Mouse (Mus musculus) liver, embryonic 14.5 days (tissue): ENCODE data around the gene Stard13.

Source experiments
- CTCF ChIP-seq: IDR thresholded peaks from 2 replicates; pipeline ENCODE4 v1.5.1; 2016; ENCODE audit warnings: antibody characterized with exemption, low read depth, control low read depth
- EP300 ChIP-seq: IDR thresholded peaks from 2 replicates; pipeline ENCODE4 v1.6.1; 2016; ENCODE audit warnings: antibody characterized with exemption, low read depth

GRCm38 (mm10) chr5:150994096-150994495 lies 239.5 kb downstream of the Stard13 start:
- TF ChIP-seq CTCF (no peak), EP300 (no peak)
